Mouse (Mus musculus) erythroblast, embryonic 14.5 days (primary cell): Measurements from ENCODE around the gene Amdhd2.

Experiments
- GATA1 ChIP-seq: IDR thresholded peaks from 2 replicates; pipeline ENCODE4 v1.6.1; 2012; ENCODE audit warnings: low read length, inconsistent platforms, mixed read lengths
- TAL1 ChIP-seq: IDR thresholded peaks from 3 replicates; pipeline ENCODE4 v1.6.1; 2012; ENCODE audit warnings: low read length, inconsistent platforms, mixed read lengths

- TF ChIP-seq TAL1 (no peak), GATA1 (no peak)
Measured at GRCm38 (mm10) chr17:24162584-24163175, 886 bp downstream of the Amdhd2 start.
